In genomic region chr11:98313790-98314323, GRCm38 (mm10) we compare ENCODE assay signal across 9 mouse cellular contexts. TPM values are rescaled to one million over a fixed set of nuclear protein-coding genes. Genes with fewer than 3 reads are reported as not detected.
DNase-seq lines count a peak whose midpoint lies in the region; ATAC-seq and TF ChIP-seq lines count a peak whose summit lies in the region.
"Had no signal": no experiment of that assay in that cellular context is flagged by ENCODE, and none has a peak within 500 bp of the region (broad histone marks: within the 10 kb centered on the region; RNA-seq: fewer than 3 reads in every experiment).

No protein-coding gene starts in this region.

- TF ChIP-seq EP300 in liver, postnatal 0 days (IDR thresholded peaks at IDR 0.05; ENCODE audit: low read depth), result no peak

- H3K4me3 ChIP-seq in forebrain, embryonic 13.5 days, result no peak overlapping the region
- no peak overlapping the region for H3K4me3 ChIP-seq in liver, postnatal 0 days (ENCODE audit: low read depth, low read length)
- H3K4me3 ChIP-seq: erythroblast, embryonic 14.5 days had no signal

- H3K27ac ChIP-seq in forebrain, embryonic 13.5 days, result peak overlapping the region; percentile 45
- H3K27ac ChIP-seq in liver, postnatal 0 days (ENCODE audit: low read depth), result no peak overlapping the region

- peak; percentile 52 for DNase-seq in ovary, postnatal 14 days (ENCODE audit: low spot score)
- no peak for DNase-seq in ovary, postnatal 10 days (ENCODE audit: low spot score)
- peak; percentile 54 for DNase-seq in c-Kit-positive CD71-positive TER-119-negative erythroid progenitor cells, embryonic 14.5 days (ENCODE audit: low read depth)
- peak; percentile 73 for DNase-seq in induced T-regulatory cell, adult 2 months (ENCODE audit: low read depth)
- DNase-seq in liver, postnatal 0 days, result peak; percentile 76
- peak; percentile 51 for DNase-seq in right cerebral cortex, postnatal 14 days
- no peak for DNase-seq in MN1 (ENCODE audit: low spot score)

- H3K36me3 ChIP-seq in forebrain, embryonic 13.5 days (ENCODE audit: poor library complexity, severe bottlenecking), result no peaks in the 10 kb centered on the region
- H3K36me3 ChIP-seq in liver, postnatal 0 days (replicated peaks; ENCODE audit: insufficient read depth, low read length), result no peaks in the 10 kb centered on the region

- H3K27me3 ChIP-seq in forebrain, embryonic 13.5 days, result peaks cover 87% of the 10 kb centered on the region
- peaks cover 55% of the 10 kb centered on the region for H3K27me3 ChIP-seq in liver, postnatal 0 days (ENCODE audit: insufficient read depth, low read length)

- 0 out of 2 replicates have a peak overlapping the region, but pooled peaks have one; percentile 2 for H3K9ac ChIP-seq in forebrain, embryonic 13.5 days
- no peak overlapping the region for H3K9ac ChIP-seq in liver, postnatal 0 days (replicated peaks)

- H3K4me1 ChIP-seq in forebrain, embryonic 13.5 days, result peaks cover 31% of the 10 kb centered on the region
- H3K4me1 ChIP-seq in liver, postnatal 0 days (ENCODE audit: insufficient read depth), result 0 out of 2 replicates have a peak, but pooled peaks cover 3% of the 10 kb centered on the region

- H3K4me2 ChIP-seq in forebrain, embryonic 13.5 days, result peak overlapping the region; percentile 42
- no peak overlapping the region for H3K4me2 ChIP-seq in liver, postnatal 0 days (ENCODE audit: low read depth, low read length)

- TF ChIP-seq CTCF in liver, postnatal 0 days (IDR thresholded peaks at IDR 0.05; ENCODE audit: low read depth), result no peak

- H3K9me3 ChIP-seq in forebrain, embryonic 13.5 days (replicated peaks), result no peaks in the 10 kb centered on the region
- no peaks in the 10 kb centered on the region for H3K9me3 ChIP-seq in liver, postnatal 0 days (ENCODE audit: low read length)

- under 1% methylated on average over 26 of the region's 26 CpGs for WGBS in forebrain, embryonic 13.5 days
- 3% methylated on average over 26 of the region's 26 CpGs for whole genome bisulfite sequencing in liver, postnatal 0 days (ENCODE audit: insufficient replicate concordance)

- ATAC-seq in forebrain, embryonic 13.5 days, result peak; percentile 54; the same call in 1 of the 2 replicates
- ATAC-seq in liver, postnatal 0 days, result no peak

RNA-seq across cellular contexts. Expression of gene Neurod2, which starts 15.6 kb away (rescaled TPM):
- 45.4 and 72.1 TPM in 2 replicates for polyA plus RNA-seq in forebrain, embryonic 13.5 days (2015; fragmentation: Nextera tagmentation; extraction: Ambion mirVana)
- polyA plus RNA-seq in liver, postnatal 0 days (2015; fragmentation: Nextera tagmentation; extraction: Ambion mirVana), result not detected in 2 replicates
- polyA plus RNA-seq: erythroblast, embryonic 14.5 days had no signal

RNA-seq across cellular contexts. Expression of gene Ppp1r1b, which starts 34.3 kb away (rescaled TPM):
- polyA plus RNA-seq in forebrain, embryonic 13.5 days (2015; fragmentation: Nextera tagmentation; extraction: Ambion mirVana), result 14.6 and 20.0 TPM in 2 replicates
- polyA plus RNA-seq in liver, postnatal 0 days (2015; fragmentation: Nextera tagmentation; extraction: Ambion mirVana), result 5.4 and 6.6 TPM in 2 replicates

RNA-seq across cellular contexts. Expression of gene Stard3, which starts 44.3 kb away (rescaled TPM):
- polyA plus RNA-seq in forebrain, embryonic 13.5 days (2015; fragmentation: Nextera tagmentation; extraction: Ambion mirVana), result 44.0 and 45.5 TPM in 2 replicates
- polyA plus RNA-seq in liver, postnatal 0 days (2015; fragmentation: Nextera tagmentation; extraction: Ambion mirVana), result 14.5 and 15.4 TPM in 2 replicates

Comparison
In these comparisons a context has a peak if more than half of its experiments do, and no peak if none do; other contexts are left out.
1. DNase-seq: peak in ovary, postnatal 14 days (single experiment), c-Kit-positive CD71-positive TER-119-negative erythroid progenitor cells, embryonic 14.5 days (single experiment), induced T-regulatory cell, adult 2 months (single experiment), liver, postnatal 0 days (single experiment) and right cerebral cortex, postnatal 14 days (single experiment); none in ovary, postnatal 10 days (single experiment) and MN1 (single experiment).
2. RNA of gene Neurod2, which starts 15.6 kb away (polyA plus RNA-seq): 45.4 to 72.1 TPM in forebrain, embryonic 13.5 days; not detected in liver, postnatal 0 days; every median in the first group is over 10 times any median in the second.